Mouse (Mus musculus) ES-E14 (cell line): ENCODE data around the gene Hectd1. TPM values are rescaled to one million over a fixed set of nuclear protein-coding genes. Genes with fewer than 3 reads are reported as not detected.
A peak's percentile ranks its signal among the peaks of the same experiment; 100 is the strongest.

Experiments
- DNase-seq: peaks from one replicate; pipeline ENCODE4 v3.0.0-alpha.2; 2013; ENCODE audit warnings: low read depth, low spot score
- H3K27ac ChIP-seq: 2 replicates; pipeline ENCODE4 v1.5.1; 2012; ENCODE audit warnings: low read depth, mild to moderate bottlenecking, low read length, moderate library complexity, mixed read lengths; ENCODE audit not compliant: poor library complexity, insufficient read depth, severe bottlenecking
- H3K36me3 ChIP-seq: 2 replicates; pipeline ENCODE4 v1.6.1; 2012; ENCODE audit warnings: mild to moderate bottlenecking, low read length, moderate library complexity, mixed read lengths; ENCODE audit not compliant: control insufficient read depth, poor library complexity, insufficient read depth, severe bottlenecking
- H3K4me1 ChIP-seq, 2 experiments: fragments of 150-350 bp in 1 of 2; sonication (generic) in 1 of 2; 2 replicates each; pipeline ENCODE4 v1.6.1; 2012; ENCODE audit warnings: low read length in 2 of 2, mild to moderate bottlenecking in 1 of 2, mixed read lengths in 1 of 2; ENCODE audit not compliant: control insufficient read depth in 2 of 2, insufficient read depth in 2 of 2, poor library complexity in 1 of 2
- H3K4me3 ChIP-seq, 2 experiments: fragments of 150-350 bp in 1 of 2; sonication (generic) in 1 of 2; 2 replicates each; pipeline ENCODE4 v1.5.1; 2012; ENCODE audit warnings: low read length in 2 of 2, low read depth in 1 of 2, mild to moderate bottlenecking in 1 of 2, mixed read lengths in 1 of 2; ENCODE audit not compliant: insufficient read depth in 1 of 2, poor library complexity in 1 of 2, severe bottlenecking in 1 of 2
- H3K9ac ChIP-seq: 2 replicates; pipeline ENCODE4 v1.6.1; 2012; ENCODE audit warnings: low read depth, mild to moderate bottlenecking, low read length, mixed read lengths; ENCODE audit not compliant: poor library complexity, insufficient read depth, severe bottlenecking
- H3K9me3 ChIP-seq: fragments of 150-350 bp; sonication (generic); 2 replicates; pipeline ENCODE4 v1.6.1; 2012; ENCODE audit warnings: low read depth, mild to moderate bottlenecking, low read length; ENCODE audit not compliant: control insufficient read depth, insufficient read depth
- CHD2 ChIP-seq: IDR thresholded peaks from 2 replicates; pipeline ENCODE4 v1.6.1; 2014; ENCODE audit warnings: mild to moderate bottlenecking, low read depth, low read length, inconsistent platforms
- HCFC1 ChIP-seq: IDR thresholded peaks from 2 replicates; pipeline ENCODE4 v1.6.1; 2012; ENCODE audit warnings: low read length, inconsistent platforms, borderline replicate concordance; ENCODE audit not compliant: insufficient read depth
- MAFK ChIP-seq: IDR thresholded peaks from 2 replicates; pipeline ENCODE4 v1.6.1; 2014; ENCODE audit warnings: mild to moderate bottlenecking, low read depth, low read length, inconsistent platforms; ENCODE audit not compliant: insufficient read depth
- ZC3H11A ChIP-seq: IDR thresholded peaks from 2 replicates; pipeline ENCODE4 v1.6.1; 2012; ENCODE audit warnings: low read depth, mild to moderate bottlenecking, inconsistent platforms, low read length, borderline replicate concordance
- ZNF384 ChIP-seq: IDR thresholded peaks from 2 replicates; pipeline ENCODE4 v1.6.1; 2012; ENCODE audit warnings: low read depth, low read length, inconsistent platforms
- in situ Hi-C, 2 experiments: fragments of 600-800 bp; cut with MboI; formaldehyde crosslinking; loops; one replicate each; pipeline ENCODE4 v1.15.1; 2025; ENCODE audit warnings: low sequenced_read_pairs in 2 of 2, inconsistent platforms in 1 of 2; ENCODE audit not compliant: unreplicated experiment in 2 of 2
- total RNA-seq: library from RNA; depleted of rRNA; stranded (reverse); fragments of 300-350 nt; gene quantifications from 2 replicates; pipeline ENCODE4 v1.2.3, GENCODE M21; 2012; rRNA removed

The Hectd1 gene
- total RNA-seq, 1 experiment, result 45.1 TPM

DNA sequence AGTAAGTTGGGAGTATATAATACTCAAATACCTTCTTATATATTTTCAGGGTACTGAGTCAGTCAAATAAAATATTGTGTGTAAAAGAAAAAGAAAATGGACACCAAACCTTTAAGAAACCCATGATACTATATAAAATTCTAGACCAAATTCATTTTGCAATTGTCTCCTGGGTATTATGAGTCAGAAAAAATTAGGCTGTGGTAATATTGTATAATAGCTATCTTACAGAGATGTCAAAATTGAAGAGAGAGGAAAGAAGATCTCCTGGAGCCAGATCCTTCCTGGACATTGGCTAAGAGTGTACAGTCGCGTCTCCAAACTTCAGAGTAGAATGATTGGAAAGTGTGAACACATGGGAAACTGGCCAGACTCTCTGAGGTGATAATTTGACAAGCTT is 133.2 kb downstream of the Hectd1 start:
- no peaks in the 10 kb centered on the region for H3K9me3 ChIP-seq
- H3K9ac ChIP-seq, result no peak overlapping the region
- H3K4me3 ChIP-seq, result no peak overlapping the region
- in situ Hi-C loops, result no loop called here
- H3K36me3 ChIP-seq, result no peaks in the 10 kb centered on the region
- no peak for TF ChIP-seq ZNF384
- DNase-seq, result no peak
- no peak overlapping the region for H3K27ac ChIP-seq
- H3K4me1 ChIP-seq, result peaks cover 0 to 3% of the 10 kb centered on the region in 2 experiments; a peak in 2 of 4 replicates

DNA sequence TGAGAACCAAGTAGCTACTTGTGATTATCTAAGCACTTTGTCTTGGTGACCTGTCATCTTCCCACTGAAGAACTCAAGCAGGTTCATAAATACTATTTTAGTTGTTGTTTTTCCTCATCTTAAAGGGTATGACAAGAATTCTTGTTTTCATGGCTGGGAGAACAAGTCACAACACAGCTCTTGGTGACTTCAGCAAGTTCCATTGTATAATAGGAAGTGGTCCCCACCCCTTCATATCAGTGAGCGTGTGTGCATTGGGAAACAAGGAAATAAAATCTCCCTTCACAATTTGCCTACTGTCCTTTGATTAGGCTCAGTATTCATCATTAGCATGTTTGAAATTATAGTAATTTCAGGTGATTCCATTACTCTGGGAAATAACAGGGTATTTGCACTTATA is 134.4 kb downstream of the Hectd1 start:
- no peak for TF ChIP-seq ZNF384
- TF ChIP-seq CHD2, result no peak
- TF ChIP-seq MAFK, result no peak
- TF ChIP-seq ZC3H11A, result no peak
- TF ChIP-seq HCFC1, result no peak
- in situ Hi-C loops, result no loop called here
- no peaks in the 10 kb centered on the region for H3K36me3 ChIP-seq

DNA sequence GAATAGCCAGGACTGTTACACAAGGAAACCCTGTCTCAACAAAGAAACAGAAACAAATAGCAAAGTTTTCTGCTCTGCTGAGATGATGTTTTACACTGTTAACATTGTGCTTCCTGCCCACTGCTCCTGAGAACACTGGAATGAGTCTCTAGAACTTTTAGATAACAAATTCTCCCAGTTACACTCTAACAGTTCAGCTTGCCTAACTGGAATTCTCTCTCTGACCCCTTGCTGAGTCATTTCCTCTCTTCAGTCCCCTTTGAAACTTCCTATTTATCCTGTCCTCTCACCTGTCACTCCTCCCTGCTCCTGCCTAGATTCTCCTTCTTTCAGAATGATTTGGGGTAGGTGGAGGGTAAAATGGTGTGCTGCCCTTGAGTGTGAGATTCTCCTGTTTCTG is 135.2 kb downstream of the Hectd1 start:
- in situ Hi-C loops, result no loop called here
- TF ChIP-seq MAFK (peak; percentile 7; the same call in 1 of the 2 replicates), ZC3H11A (no peak)
- H3K27ac ChIP-seq, result peak overlapping the region; percentile 63; the same call in 1 of the 2 replicates

More for the DNA sequence above, 134.4 kb downstream of the Hectd1 start:
- no peak for DNase-seq
- no peaks in the 10 kb centered on the region for H3K9me3 ChIP-seq
- H3K9ac ChIP-seq, result no peak overlapping the region
- H3K4me3 ChIP-seq, result no peak overlapping the region
- peak overlapping the region; percentile 63; the same call in 1 of the 2 replicates for H3K27ac ChIP-seq
- peaks cover 1 to 2% of the 10 kb centered on the region in 2 experiments; a peak in 2 of 4 replicates for H3K4me1 ChIP-seq

More for the DNA sequence above, 135.2 kb downstream of the Hectd1 start:
- Histone ChIP-seq H3K4me3 (no peak overlapping the region), H3K9me3 (no peaks in the 10 kb centered on the region), H3K36me3 (no peaks in the 10 kb centered on the region), H3K4me1 (peaks cover 2 to 3% of the 10 kb centered on the region in 2 experiments; a peak in 2 of 4 replicates), H3K9ac (no peak overlapping the region)
- DNase-seq, result no peak

Other genes with a start within 250 kb of the Hectd1 start
- gene Coch, start 236.2 kb downstream of the Hectd1 start, total RNA-seq, result 26.3 and 35.3 TPM in 2 replicates
- gene Ap4s1, start 138.5 kb downstream of the Hectd1 start, total RNA-seq, result 6.3 and 11.0 TPM in 2 replicates
- gene Strn3, start 137.6 kb downstream of the Hectd1 start, total RNA-seq, result 53.3 and 76.0 TPM in 2 replicates
- 20.9 and 23.0 TPM in 2 replicates for gene Heatr5a, start 141.8 kb upstream of the Hectd1 start, total RNA-seq
- gene Dtd2, start 177.0 kb upstream of the Hectd1 start, total RNA-seq, result 11.9 and 12.6 TPM in 2 replicates
- not detected in 2 replicates for gene Gpr33, start 198.5 kb upstream of the Hectd1 start, total RNA-seq